Mouse (Mus musculus) stomach, postnatal 0 days (tissue): ENCODE measurements around the gene Syde2. TPM values are rescaled to one million over a fixed set of nuclear protein-coding genes. Genes with fewer than 3 reads are reported as not detected.

ENCODE experiments used
- ATAC-seq: fragments of 200-750 bp; cut with Nextera tagmentation; 2 replicates; pipeline ENCODE4 v1.8.0; 2017; ENCODE audit not compliant: low FRiP score, low TSS enrichment
- DNase-seq: peaks from one replicate; pipeline ENCODE4 v3.0.0-alpha.2; 2016; ENCODE audit warnings: low spot score
- H3K27ac ChIP-seq: fragments of 300-500 bp; sonication (generic); replicated peaks from 2 replicates; pipeline ENCODE4 v1.5.1; 2014; ENCODE audit warnings: mild to moderate bottlenecking, control low read depth
- H3K27me3 ChIP-seq: fragments of 300-500 bp; sonication (generic); 2 replicates; pipeline ENCODE4 v1.6.1; 2014; ENCODE audit warnings: low read length; ENCODE audit not compliant: control insufficient read depth, insufficient read depth
- H3K36me3 ChIP-seq: fragments of 300-500 bp; sonication (generic); 2 replicates; pipeline ENCODE4 v1.6.1; 2014; ENCODE audit warnings: low read length, mixed read lengths; ENCODE audit not compliant: control insufficient read depth, insufficient read depth
- H3K4me1 ChIP-seq: fragments of 300-500 bp; sonication (generic); replicated peaks from 2 replicates; pipeline ENCODE4 v1.6.1; 2014; ENCODE audit warnings: antibody characterized with exemption; ENCODE audit not compliant: control insufficient read depth, insufficient read depth
- H3K4me2 ChIP-seq: fragments of 300-500 bp; sonication (generic); replicated peaks from 2 replicates; pipeline ENCODE4 v1.6.1; 2014; ENCODE audit warnings: low read depth, mild to moderate bottlenecking, control low read depth, moderate library complexity
- H3K4me3 ChIP-seq: fragments of 300-500 bp; sonication (generic); 2 replicates; pipeline ENCODE4 v1.5.1; 2014; ENCODE audit warnings: low read depth, low read length, control low read depth
- H3K9ac ChIP-seq: fragments of 300-500 bp; sonication (generic); 2 replicates; pipeline ENCODE4 v1.6.1; 2014; ENCODE audit warnings: mild to moderate bottlenecking, low read length, control low read depth, mixed read lengths
- H3K9me3 ChIP-seq: fragments of 300-500 bp; sonication (generic); 2 replicates; pipeline ENCODE4 v1.6.1; 2016; ENCODE audit warnings: low read length; ENCODE audit not compliant: control insufficient read depth
- CTCF ChIP-seq: IDR thresholded peaks from 2 replicates; pipeline ENCODE4 v1.5.1; 2016; ENCODE audit warnings: antibody characterized with exemption, low read depth, mild to moderate bottlenecking, moderate library complexity
- EP300 ChIP-seq: optimal IDR thresholded peaks from 2 replicates; pipeline ENCODE3; 2016; ENCODE audit warnings: antibody characterized with exemption
- WGBS: fragments of 180-500 bp; shearing (Covaris S2); extraction: QIAGEN DNeasy Blood & Tissue Kit; methylation state at CpG from one replicate; pipeline ENCODE4 v1.1.7; 2014; 5-methylcytosine and 5-hydroxymethylcytosine counted together
- polyA plus RNA-seq: library from polyadenylated mRNA; unstranded; fragments of >200 nt; fragmentation: Nextera tagmentation; extraction: Ambion mirVana; gene quantifications from 2 replicates; pipeline ENCODE4 v1.2.1, GENCODE M21; 2015

The Syde2 gene
- polyA plus RNA-seq, 1 experiment from 2014 or later: 1.4 TPM

- DNase-seq: no peak
- Histone ChIP-seq H3K4me1 (no peaks in the 10 kb centered on the region), H3K36me3 (no peaks in the 10 kb centered on the region), H3K4me3 (no peak overlapping the region), H3K27me3 (no peaks in the 10 kb centered on the region), H3K27ac (no peak overlapping the region), H3K9ac (no peak overlapping the region), H3K4me2 (no peak overlapping the region), H3K9me3 (no peaks in the 10 kb centered on the region)
- ATAC-seq: no peak
- WGBS: 83% methylated on average over 4 of the region's 4 CpGs
- TF ChIP-seq CTCF (no peak), EP300 (no peak)
These were observed 81.6 kb downstream of the Syde2 start for GRCm38 (mm10) chr3:146069276-146069675.

Other genes starting within 250 kb of the Syde2 start
- 16.8 and 20.2 TPM in 2 replicates for gene Ddah1, start 229.2 kb upstream of the Syde2 start, polyA plus RNA-seq
- 43.5 and 46.1 TPM in 2 replicates for gene Bcl10, start 65.1 kb upstream of the Syde2 start, polyA plus RNA-seq
- 33.1 and 36.4 TPM in 2 replicates for gene 2410004B18Rik, start 49.9 kb upstream of the Syde2 start, polyA plus RNA-seq
- gene Wdr63, start 120.3 kb downstream of the Syde2 start, polyA plus RNA-seq: 0.62 and 0.72 TPM in 2 replicates
- gene Mcoln3, start 129.6 kb downstream of the Syde2 start, polyA plus RNA-seq: not detected in 2 replicates
- gene Mcoln2, start 162.0 kb downstream of the Syde2 start, polyA plus RNA-seq: 1.9 TPM in 2 replicates
- 0.38 and 0.53 TPM in 2 replicates for gene Lpar3, start 233.1 kb downstream of the Syde2 start, polyA plus RNA-seq